Mouse (Mus musculus): ENCODE data around the gene Cd247. TPM values are rescaled to one million over a fixed set of nuclear protein-coding genes. Genes with fewer than 3 reads are reported as not detected.

Cd247 gene
- total RNA-seq, 2 experiments from 2014 or later: not detected

GRCm38 (mm10) chr1:165844956-165845355 is 56.5 kb downstream of the Cd247 start:
- Histone ChIP-seq H3K27ac (no peak overlapping the region), H3K4me3 (peak overlapping the region; percentile 47)
- no peak for DNase-seq (ENCODE audit: extremely low spot score in 1 of 2, low spot score in 2 of 2)
- intact Hi-C loops (cut with DNase I): loop anchor here (10.0 kb wide), 1 partner anchor 520 kb away; no protein-coding TSS in a partner anchor
- TF ChIP-seq CTCF (IDR thresholded peaks at IDR 0.05): no peak

- no peak for TF ChIP-seq CTCF (IDR thresholded peaks at IDR 0.05)
- Histone ChIP-seq H3K4me3 (peak overlapping the region; percentile 47), H3K27ac (no peak overlapping the region)
- peak; percentile 23 to 36 for DNase-seq (ENCODE audit: extremely low spot score in 1 of 2, low spot score in 2 of 2)
- intact Hi-C loops (cut with DNase I): loop anchor here (10.0 kb wide), 1 partner anchor 519 kb away; no protein-coding TSS in a partner anchor
Observed at GRCm38 (mm10) chr1:165845366-165845765, 56.9 kb downstream of the Cd247 start.

- intact Hi-C loops (cut with DNase I): loop anchor here (10.0 kb wide), 1 partner anchor 516 kb away; no protein-coding TSS in a partner anchor
- TF ChIP-seq CTCF (IDR thresholded peaks at IDR 0.05): no peak
- DNase-seq (ENCODE audit: extremely low spot score in 1 of 2, low spot score in 2 of 2): no peak
- Histone ChIP-seq H3K4me3 (no peak overlapping the region), H3K27ac (no peak overlapping the region)
Observed at GRCm38 (mm10) chr1:165848417-165848816, 59.9 kb downstream of the Cd247 start.

- TF ChIP-seq CTCF (IDR thresholded peaks at IDR 0.05): no peak
- intact Hi-C loops (cut with DNase I): loop anchor here (10.0 kb wide), 1 partner anchor 516 kb away; no protein-coding TSS in a partner anchor
- H3K4me3 ChIP-seq: no peak overlapping the region
- H3K27ac ChIP-seq: no peak overlapping the region
- no peak for DNase-seq (ENCODE audit: extremely low spot score in 1 of 2, low spot score in 2 of 2)
Observed at GRCm38 (mm10) chr1:165848881-165849280, 60.4 kb downstream of the Cd247 start.

- DNase-seq (ENCODE audit: extremely low spot score in 1 of 2, low spot score in 2 of 2): no peak
- H3K27ac ChIP-seq: no peak overlapping the region
- no peak overlapping the region for H3K4me3 ChIP-seq
- TF ChIP-seq CTCF (IDR thresholded peaks at IDR 0.05): no peak
- intact Hi-C loops (cut with DNase I): loop anchor here (10.0 kb wide), 1 partner anchor 515 kb away; no protein-coding TSS in a partner anchor
Observed at GRCm38 (mm10) chr1:165849458-165850445, 61.3 kb downstream of the Cd247 start.

- no peak for TF ChIP-seq CTCF (IDR thresholded peaks at IDR 0.05)
- intact Hi-C loops (cut with DNase I): loop anchor here (2.0 kb wide), 2 partner anchors 71 to 117 kb away; no protein-coding TSS in a partner anchor
- DNase-seq (ENCODE audit: extremely low spot score in 1 of 2, low spot score in 2 of 2): no peak
- Histone ChIP-seq H3K4me3 (no peak overlapping the region), H3K27ac (no peak overlapping the region)
Observed at GRCm38 (mm10) chr1:165852131-165852530, 63.6 kb downstream of the Cd247 start.

GRCm38 (mm10) chr1:165853131-165853721 is 64.7 kb downstream of the Cd247 start:
- TF ChIP-seq CTCF (IDR thresholded peaks at IDR 0.05): no peak
- intact Hi-C loops (cut with DNase I): loop anchor here (1.0 to 2.0 kb wide), 3 partner anchors 72 to 300 kb away; no protein-coding TSS in a partner anchor
- Histone ChIP-seq H3K27ac (no peak overlapping the region), H3K4me3 (no peak overlapping the region)
- no peak for DNase-seq (ENCODE audit: extremely low spot score in 1 of 2, low spot score in 2 of 2)

GRCm38 (mm10) chr1:165853729-165854420 is 65.4 kb downstream of the Cd247 start:
- H3K27ac ChIP-seq: no peak overlapping the region
- peak; percentile 92 for TF ChIP-seq CTCF (IDR thresholded peaks at IDR 0.05)
- intact Hi-C loops (cut with DNase I): loop anchor here (1.0 to 2.0 kb wide), 3 partner anchors 73 to 299 kb away; no protein-coding TSS in a partner anchor
- no peak overlapping the region for H3K4me3 ChIP-seq
- DNase-seq (ENCODE audit: extremely low spot score in 1 of 2, low spot score in 2 of 2): peak; percentile 61 to 73

GRCm38 (mm10) chr1:165855759-165856545 is 67.5 kb downstream of the Cd247 start:
- TF ChIP-seq CTCF (IDR thresholded peaks at IDR 0.05): no peak
- intact Hi-C loops (cut with DNase I): no loop called here
- DNase-seq (ENCODE audit: extremely low spot score in 1 of 2, low spot score in 2 of 2): no peak
- Histone ChIP-seq H3K27ac (no peak overlapping the region), H3K4me3 (no peak overlapping the region)

- DNase-seq (ENCODE audit: extremely low spot score in 1 of 2, low spot score in 2 of 2): no peak
- Histone ChIP-seq H3K4me3 (no peak overlapping the region), H3K27ac (no peak overlapping the region)
- intact Hi-C loops (cut with DNase I): no loop called here
- TF ChIP-seq CTCF (IDR thresholded peaks at IDR 0.05): no peak
Observed at GRCm38 (mm10) chr1:165857279-165857678, 68.8 kb downstream of the Cd247 start.

- Histone ChIP-seq H3K27ac (no peak overlapping the region), H3K4me3 (no peak overlapping the region)
- no peak for DNase-seq (ENCODE audit: extremely low spot score in 1 of 2, low spot score in 2 of 2)
- TF ChIP-seq CTCF (IDR thresholded peaks at IDR 0.05): peak; percentile 43
- intact Hi-C loops (cut with DNase I): no loop called here
Observed at GRCm38 (mm10) chr1:165858356-165858755, 69.9 kb downstream of the Cd247 start.

All from left cerebral cortex, adult 2 months (tissue).